Mouse (Mus musculus): ENCODE measurements around the gene Gm10964.

Gm10964 gene

GRCm38 (mm10) chr3:103739329-103739728 lies at the start of gene Gm10964:
TSS of gene Gm10964 (plus strand) at chr3:103739366.
- DNase-seq (ENCODE audit: low spot score in 2 of 2): no peak

GRCm38 (mm10) chr3:103690506-103690905 lies 48.7 kb upstream of the Gm10964 start:
- DNase-seq (ENCODE audit: low spot score in 2 of 2): no peak

GRCm38 (mm10) chr3:103695556-103695955 lies 43.6 kb upstream of the Gm10964 start:
- no peak for DNase-seq (ENCODE audit: low spot score in 2 of 2)

GRCm38 (mm10) chr3:103696388-103696925 lies 42.7 kb upstream of the Gm10964 start:
- DNase-seq (ENCODE audit: low spot score in 2 of 2): no peak

- no peak for DNase-seq (ENCODE audit: low spot score in 2 of 2)
Observed at GRCm38 (mm10) chr3:103704661-103705060, 34.5 kb upstream of the Gm10964 start.

GRCm38 (mm10) chr3:103705426-103705825 lies 33.7 kb upstream of the Gm10964 start:
- no peak for DNase-seq (ENCODE audit: low spot score in 2 of 2)

- no peak for DNase-seq (ENCODE audit: low spot score in 2 of 2)
Observed at GRCm38 (mm10) chr3:103709470-103710040, 29.6 kb upstream of the Gm10964 start.

GRCm38 (mm10) chr3:103712196-103712595 lies 27.0 kb upstream of the Gm10964 start:
- no peak for DNase-seq (ENCODE audit: low spot score in 2 of 2)

- no peak for DNase-seq (ENCODE audit: low spot score in 2 of 2)
Observed at GRCm38 (mm10) chr3:103714236-103714875, 24.8 kb upstream of the Gm10964 start.

GRCm38 (mm10) chr3:103714942-103715341 lies 24.2 kb upstream of the Gm10964 start:
- DNase-seq (ENCODE audit: low spot score in 2 of 2): no peak

GRCm38 (mm10) chr3:103715762-103716693 lies 23.1 kb upstream of the Gm10964 start:
- no peak for DNase-seq (ENCODE audit: low spot score in 2 of 2)

GRCm38 (mm10) chr3:103716774-103717760 lies 22.1 kb upstream of the Gm10964 start:
- no peak for DNase-seq (ENCODE audit: low spot score in 2 of 2)

GRCm38 (mm10) chr3:103718728-103719127 lies 20.4 kb upstream of the Gm10964 start:
- no peak for DNase-seq (ENCODE audit: low spot score in 2 of 2)

- no peak for DNase-seq (ENCODE audit: low spot score in 2 of 2)
Observed at GRCm38 (mm10) chr3:103724137-103724536, 15.0 kb upstream of the Gm10964 start.

- DNase-seq (ENCODE audit: low spot score in 2 of 2): no peak
Observed at GRCm38 (mm10) chr3:103726642-103727041, 12.5 kb upstream of the Gm10964 start.

GRCm38 (mm10) chr3:103727813-103728326 lies 11.3 kb upstream of the Gm10964 start:
- no peak for DNase-seq (ENCODE audit: low spot score in 2 of 2)

- no peak for DNase-seq (ENCODE audit: low spot score in 2 of 2)
Observed at GRCm38 (mm10) chr3:103729850-103730249, 9.3 kb upstream of the Gm10964 start.

- no peak for DNase-seq (ENCODE audit: low spot score in 2 of 2)
Observed at GRCm38 (mm10) chr3:103732116-103732515, 7.0 kb upstream of the Gm10964 start.

- DNase-seq (ENCODE audit: low spot score in 2 of 2): no peak
Observed at GRCm38 (mm10) chr3:103733176-103733575, 6.0 kb upstream of the Gm10964 start.

- DNase-seq (ENCODE audit: low spot score in 2 of 2): peak; percentile 66 to 67
Observed at GRCm38 (mm10) chr3:103733799-103734695, 5.1 kb upstream of the Gm10964 start.

Data from frontal cortex, postnatal 10 days (tissue).